Mouse (Mus musculus) cerebellum, postnatal 4 days (tissue): ENCODE data around the gene Dpyd.
A peak's percentile ranks its signal among the peaks of the same experiment; 100 is the strongest.

Experiments
- DNase-seq, 2 experiments: peaks; one replicate each; pipeline ENCODE4 v3.0.0; 2022; ENCODE audit warnings: low spot score in 2 of 2, mixed read lengths in 1 of 2

Dpyd gene

DNA sequence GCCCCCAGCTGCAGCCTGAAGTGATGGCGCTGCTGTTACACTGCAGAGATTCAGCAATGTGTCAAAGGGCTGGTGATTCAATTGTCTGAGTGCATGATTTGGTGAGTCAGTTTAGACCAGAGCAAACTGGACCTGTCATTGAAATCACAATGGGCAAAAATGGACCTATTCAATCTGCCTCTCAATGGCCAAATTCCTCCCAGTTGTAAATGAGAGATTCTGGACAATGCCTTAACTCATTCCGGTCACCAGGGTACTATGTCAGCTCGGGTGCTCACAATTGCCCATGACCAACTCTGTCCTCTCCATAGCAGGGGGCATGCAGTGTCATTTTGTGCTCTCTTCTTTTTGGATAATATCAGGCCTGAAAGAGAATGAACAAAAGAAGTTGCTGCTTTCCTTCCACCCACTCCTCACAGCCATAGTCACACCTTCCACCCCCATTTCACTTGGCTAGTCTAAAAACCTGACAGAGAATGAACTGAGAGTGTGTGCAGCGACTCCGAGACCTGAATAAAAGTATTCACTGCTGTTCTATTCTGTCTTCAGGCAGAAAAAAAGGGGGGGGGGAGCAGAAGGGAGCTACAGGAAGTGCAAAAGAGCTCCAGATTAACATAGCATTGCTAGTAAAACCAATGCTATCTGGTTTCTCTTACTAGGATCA lies 533.4 kb downstream of the Dpyd start:
- no peak for DNase-seq

DNA sequence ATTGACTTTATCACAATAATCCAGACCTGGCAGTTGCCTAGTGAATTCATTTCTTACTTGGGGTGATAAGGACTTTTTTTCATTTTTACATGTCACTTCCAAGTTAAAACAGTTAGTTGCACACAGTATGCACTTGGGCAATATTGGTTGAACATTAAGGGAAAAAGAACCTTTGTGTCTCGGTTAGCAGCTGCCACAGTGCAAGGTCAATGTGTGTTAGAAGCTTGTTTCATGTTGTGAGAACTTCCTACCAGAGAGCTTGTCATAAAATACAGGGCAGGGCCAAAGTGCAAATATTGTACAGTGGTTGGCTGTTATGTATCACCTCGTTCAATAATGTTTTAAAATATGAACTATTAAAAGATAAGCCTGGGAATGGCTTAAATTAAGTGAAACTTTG lies 564.1 kb downstream of the Dpyd start:
- DNase-seq: no peak

DNA sequence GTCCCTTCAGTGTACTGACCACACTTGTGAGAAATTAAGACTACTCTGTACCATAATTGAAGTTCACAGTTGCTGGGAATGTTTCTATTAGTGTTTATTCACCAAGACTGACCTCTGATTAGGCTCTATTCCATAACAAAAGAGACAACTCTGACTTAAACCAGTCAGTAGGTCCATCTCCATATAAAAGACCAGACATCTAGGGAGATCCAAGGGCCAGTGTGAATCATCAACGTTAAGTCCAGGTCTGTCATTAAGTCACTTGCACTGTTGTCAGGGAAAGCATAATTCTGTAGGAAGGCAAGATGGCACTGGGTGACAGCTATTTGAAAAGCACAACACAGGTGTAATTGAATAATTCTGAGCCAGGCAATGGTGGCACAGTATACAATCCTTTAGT lies 566.1 kb downstream of the Dpyd start:
- no peak for DNase-seq

DNA sequence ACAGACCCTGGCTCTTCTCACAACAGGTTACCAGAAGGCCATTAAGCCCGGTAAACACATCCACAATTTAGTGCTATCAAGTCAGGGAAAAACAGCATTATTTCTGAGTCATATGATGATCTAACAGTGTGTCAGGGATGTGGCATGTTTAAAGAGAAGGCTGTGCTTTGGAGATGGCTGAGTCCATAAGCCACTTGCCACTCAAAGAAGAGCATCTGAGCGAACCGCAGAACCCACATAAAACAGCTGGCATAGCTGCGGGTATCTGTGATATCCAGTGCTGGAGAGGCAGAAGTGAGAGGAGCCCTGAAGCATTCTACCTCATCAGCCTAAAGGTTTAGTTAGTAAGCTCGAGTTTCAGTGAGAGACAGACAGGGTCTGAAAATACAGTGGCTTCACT lies 581.1 kb downstream of the Dpyd start:
- DNase-seq: no peak

DNA sequence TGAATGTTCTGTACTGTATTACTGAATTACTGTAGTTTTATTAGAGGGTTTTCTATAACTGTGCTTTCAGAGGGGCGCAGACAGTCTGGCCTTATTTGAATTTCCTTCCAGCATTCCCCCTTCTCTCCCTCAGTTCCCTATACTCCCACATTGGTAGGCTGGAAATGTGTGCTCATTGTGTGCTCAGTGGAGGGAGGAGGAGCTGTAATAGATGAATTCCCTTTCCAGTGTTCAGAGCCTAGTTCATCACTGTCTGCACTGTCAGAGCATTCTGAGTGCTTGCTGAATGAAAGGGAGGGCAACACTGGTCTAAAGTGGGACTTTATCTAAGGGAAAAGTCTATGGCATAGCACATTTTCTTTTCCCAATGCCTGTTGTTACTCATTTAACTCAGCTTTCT lies 582.9 kb downstream of the Dpyd start:
- no peak for DNase-seq

DNA sequence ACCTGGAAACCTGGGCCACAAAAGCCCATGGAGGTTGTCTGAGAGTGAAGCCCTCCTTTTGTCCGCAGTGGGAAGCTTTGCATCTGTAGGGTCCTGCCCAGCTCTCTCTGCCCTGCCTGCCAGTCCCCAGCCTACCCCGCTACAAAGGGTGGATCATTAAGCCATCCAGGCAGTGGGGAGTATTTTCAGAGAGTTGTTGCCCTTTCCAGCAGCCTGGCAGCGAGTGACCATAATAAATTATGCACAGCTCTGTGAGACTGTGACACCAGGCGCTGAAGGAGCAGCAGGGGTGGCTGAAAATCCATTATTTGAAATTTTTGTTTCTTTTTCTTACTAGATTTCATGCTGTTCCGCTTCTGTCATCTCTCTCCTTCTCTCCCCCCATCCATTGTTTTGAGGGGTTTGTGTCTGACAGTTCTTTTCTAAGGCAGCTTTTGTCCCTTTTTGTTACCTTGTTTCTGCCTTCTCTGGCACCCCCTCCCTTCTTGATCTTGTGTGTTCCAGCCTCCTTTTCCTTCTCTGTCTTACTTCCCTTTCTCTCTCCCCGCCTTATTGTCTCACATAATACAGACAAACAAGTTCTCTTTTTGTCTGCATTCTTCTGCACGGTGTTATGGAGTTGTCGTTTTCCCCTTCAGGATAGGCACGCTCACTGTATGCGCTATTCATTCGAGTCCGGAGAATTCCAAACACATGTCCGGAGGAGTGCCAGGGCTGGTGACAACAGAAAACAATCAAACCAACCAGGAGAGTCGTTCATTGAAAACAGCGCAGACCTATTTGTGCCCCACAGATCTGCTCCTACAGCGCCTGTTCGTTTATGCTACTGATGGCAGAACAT lies 592.9 kb downstream of the Dpyd start:
- DNase-seq: peak in 1 of 2 experiments; percentile 13

DNA sequence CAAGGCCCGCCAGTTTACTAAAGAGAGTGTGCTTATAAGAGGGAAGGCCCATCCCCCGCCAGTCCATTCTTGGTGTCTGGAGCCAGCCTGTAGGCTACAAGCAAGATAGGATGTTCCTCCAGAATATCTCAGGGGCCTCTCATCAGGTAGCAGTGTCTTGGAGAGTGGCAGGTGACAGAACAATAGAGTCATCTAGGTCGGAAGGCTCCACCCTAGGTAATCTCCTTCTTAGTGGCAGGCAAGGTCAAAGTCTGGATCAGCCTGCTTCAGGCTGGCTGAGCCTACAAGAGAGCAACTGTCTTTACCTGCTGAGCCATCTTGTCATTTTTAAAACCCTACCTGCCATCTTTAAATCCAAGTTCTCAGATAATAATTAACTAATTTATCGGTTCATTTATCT lies 596.7 kb downstream of the Dpyd start:
- DNase-seq: no peak

DNA sequence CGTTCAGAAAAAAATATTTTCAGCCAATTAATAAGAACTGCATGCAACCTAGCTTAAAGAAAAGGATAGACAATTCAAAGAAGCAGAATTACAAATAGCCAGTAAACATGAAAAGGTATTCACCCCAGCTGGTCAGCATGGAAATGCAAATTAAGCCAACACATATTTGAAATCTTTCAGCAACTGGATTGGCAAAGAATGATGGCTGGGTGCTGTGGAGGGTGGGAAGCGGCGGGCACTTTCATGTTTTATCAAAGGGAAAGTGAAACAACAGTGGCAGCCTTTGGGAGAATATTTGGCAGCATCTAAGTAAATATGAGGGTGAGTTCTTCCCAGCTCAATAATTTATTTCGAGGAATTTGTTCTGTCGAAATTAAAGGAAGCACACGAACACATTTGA lies 603.8 kb downstream of the Dpyd start:
- no peak for DNase-seq

DNA sequence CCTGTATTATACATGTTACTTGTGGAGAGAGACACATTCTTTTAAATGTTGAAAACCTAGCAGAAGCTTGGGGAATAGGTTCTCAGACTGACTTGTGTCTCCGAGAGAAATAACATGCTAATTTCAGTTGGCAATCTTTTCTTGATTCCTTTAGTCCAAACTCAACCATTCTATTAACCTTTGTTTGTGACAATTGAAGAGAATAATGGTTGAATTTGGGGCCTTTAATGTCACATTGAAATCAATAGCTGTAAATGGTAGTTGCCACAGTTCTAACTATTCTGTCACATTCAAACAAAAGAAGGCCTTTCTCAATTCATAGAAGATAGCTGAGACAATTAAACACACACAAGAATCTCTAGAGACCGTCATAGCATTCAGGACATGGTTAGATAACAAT lies 606.2 kb downstream of the Dpyd start:
- no peak for DNase-seq

DNA sequence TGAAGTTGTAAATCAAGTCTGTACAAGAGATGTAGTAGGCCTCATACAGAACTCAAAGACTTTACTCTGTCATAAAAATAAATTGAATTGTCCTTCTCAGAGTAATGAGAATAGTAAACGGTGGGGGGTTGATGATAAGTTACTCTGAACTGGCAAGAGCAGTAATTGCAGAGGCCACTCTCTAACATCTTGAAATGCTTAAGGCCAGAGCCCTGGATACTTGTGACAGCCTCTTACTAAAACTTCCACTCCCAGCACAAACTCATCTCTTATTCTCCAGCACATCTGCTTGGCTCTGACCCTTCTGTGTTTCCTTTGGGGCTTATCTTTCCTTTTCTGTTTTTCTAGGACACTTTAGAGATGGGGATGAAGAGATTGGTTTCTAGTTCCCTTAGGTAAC lies 606.7 kb downstream of the Dpyd start:
- no peak for DNase-seq

DNA sequence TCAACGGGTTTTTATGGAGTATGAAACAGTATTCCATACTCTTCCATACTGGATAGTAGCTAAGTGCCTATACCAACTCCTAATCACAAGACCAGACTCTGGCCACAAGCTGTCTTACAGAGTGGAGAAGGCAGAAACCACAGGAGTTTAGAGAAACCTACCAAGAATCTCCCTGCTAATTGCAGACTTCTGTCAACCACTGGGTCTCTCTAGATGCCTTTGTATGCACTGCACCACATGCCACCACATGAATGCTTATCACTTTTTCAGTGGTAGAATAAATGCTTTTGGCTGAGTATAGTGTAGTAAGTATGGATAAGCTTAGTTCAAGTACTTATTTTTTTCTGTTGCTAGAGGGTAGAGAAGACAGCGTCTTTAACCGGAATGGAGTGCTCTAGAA lies 621.3 kb downstream of the Dpyd start:
- no peak for DNase-seq

DNA sequence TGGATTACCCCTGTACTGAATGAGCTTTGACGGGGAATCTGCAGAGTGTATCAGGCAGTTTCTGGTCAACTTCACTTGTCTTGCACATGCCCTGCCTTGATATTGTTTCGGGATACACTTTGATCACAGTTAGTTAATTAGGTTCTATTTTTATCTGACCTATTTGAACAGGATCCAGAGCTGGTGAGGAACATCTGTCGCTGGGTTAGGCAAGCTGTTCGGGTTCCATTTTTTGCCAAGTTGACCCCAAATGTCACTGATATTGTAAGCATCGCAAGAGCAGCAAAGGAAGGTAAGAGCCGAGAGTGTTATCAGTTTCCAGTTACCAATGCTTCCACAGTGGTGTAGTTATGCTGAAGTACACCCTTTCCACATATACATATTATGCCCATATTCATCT lies 632.1 kb downstream of the Dpyd start:
- peak in 1 of 2 experiments; percentile 11 for DNase-seq

DNA sequence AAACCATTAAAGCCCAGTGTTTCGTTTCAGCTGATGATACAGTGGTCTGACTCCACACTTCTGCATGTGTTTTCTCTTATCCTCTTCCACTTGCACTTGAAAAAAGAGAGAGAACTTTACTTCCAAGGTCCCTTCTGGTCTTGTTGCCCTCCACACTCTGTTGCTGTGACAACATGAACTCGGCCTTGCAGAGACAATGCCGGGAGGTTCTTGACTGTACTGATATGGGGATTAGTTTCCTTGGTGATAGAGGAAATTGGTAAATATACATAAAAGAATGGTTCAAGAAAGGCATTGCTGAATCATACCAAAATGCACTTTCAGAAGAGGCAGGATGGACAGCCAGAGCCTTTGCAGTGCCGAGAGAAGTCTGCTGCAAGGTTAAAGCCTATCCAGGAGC lies 633.7 kb downstream of the Dpyd start:
- DNase-seq: no peak

DNA sequence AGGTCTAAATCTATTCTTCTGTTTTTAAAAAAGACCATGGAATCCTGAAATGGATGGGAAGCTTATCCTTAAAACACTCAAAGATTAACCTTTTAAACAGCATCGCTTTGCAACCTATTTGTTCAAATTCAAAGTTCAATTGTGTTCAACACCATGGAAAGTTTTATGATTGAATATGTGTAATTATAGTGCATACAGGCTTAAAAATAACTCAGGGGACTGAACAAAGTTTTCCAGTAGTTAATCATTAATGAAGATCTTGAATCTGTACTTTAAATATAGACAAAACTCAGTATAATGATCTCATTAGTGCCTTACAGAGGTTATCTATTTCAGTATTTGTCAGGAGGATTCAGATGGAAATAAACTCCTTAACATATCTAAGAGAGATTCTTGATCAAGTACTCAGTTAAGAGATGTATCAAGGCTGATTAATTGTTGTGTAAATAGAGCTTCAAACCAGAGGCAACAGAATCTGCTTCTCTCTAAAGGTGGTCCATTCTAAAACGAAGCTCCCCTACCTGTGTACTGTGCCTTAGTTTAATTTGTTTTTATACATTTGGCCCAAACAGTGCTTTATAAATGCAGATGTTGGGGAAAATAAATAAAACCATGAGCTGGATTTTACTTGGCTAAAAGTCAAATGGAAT lies 659.0 kb downstream of the Dpyd start:
- DNase-seq: no peak

DNA sequence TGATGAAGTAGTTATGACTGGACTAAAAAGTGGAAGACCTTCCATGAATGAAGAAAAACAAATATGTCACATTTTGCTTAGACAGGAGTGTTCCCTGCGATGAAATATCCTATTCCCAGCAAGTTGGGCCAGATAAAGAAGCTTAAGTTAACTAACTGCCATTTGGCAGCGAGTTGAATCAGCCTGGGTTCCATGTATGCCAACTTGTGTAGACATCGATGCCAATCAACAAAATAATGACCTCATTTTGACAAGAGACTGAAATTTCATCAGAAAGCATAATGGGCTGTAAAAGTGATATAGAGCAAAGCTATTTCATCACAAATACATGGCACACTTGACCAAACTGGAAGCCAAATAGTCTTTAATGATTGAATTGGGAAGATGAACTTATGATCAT lies 681.3 kb downstream of the Dpyd start:
- DNase-seq: no peak

DNA sequence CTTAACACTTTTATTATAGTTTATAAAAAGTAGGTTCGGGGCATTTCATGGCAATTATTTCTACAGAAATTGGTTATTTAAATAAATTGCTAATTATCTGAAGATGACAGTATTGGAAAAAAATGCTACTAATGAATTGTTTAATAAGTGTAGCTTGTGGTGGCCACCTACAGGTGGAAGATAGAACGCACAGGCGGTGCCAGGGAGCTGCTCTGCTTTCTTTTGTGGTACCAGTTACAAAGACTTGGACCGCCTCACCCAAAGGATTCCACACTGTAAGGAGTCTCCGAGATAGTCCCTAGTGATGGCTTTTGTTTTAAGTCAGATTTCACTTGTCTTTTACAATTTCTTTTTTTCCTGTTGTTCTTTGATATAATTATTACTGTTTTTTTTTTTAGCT lies 694.6 kb downstream of the Dpyd start:
- DNase-seq: peak in 1 of 2 experiments; percentile 32

DNA sequence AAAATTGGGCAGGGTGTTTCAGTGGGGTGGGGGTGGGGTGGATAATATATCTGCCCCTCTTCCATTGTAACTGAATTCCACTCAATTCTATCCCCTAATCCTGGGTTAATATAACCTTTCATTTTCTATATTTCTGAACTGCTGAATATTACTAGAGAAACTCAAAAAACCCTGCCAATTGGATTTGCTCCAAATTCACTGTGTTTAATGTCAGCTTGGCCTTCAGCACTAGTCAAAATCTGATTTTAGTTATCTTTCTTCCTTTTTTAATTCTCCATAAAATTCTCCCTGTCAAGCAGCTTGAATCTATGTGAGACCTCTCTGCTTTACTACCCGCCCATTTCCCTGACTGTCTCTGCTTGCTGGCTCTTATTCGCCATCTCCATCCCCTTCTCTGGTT lies 713.3 kb downstream of the Dpyd start:
- no peak for DNase-seq

DNA sequence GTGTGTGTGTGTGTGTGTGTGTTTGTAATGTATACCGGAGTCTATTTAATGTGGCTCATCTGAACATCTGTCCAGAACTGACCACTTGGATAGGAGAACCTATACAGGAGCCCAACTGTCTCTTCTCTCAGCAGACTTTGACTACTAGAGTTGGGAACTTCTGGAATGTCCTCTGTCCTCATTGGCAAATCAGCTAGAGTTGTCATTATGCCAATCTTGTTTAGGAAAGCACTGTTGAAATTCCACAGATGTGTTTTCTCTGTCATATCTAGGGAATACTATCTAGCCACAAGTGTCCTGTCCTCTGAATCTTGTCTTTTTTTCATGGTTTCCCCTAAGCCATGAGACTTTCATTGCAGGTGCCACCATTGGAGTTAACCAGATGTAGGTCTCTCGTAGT lies 718.7 kb downstream of the Dpyd start:
- no peak for DNase-seq

DNA sequence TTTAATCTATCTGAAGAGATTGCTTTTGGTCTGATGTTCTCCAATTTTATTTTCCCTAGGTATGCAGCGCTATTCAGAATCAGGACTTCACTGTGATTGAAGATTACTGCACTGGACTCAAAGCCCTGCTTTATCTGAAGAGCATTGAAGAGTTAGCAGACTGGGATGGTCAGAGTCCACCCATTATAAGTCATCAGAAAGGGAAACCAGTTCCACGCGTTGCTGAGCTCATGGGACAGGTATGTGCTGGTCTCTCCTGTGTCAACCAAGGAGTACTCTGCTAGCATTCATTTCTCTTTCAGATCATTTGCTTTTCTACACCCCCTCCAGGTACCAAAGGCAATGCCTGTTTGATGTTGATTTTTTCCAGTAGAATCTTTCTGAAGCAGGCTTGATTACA lies 752.8 kb downstream of the Dpyd start:
- DNase-seq: no peak

DNA sequence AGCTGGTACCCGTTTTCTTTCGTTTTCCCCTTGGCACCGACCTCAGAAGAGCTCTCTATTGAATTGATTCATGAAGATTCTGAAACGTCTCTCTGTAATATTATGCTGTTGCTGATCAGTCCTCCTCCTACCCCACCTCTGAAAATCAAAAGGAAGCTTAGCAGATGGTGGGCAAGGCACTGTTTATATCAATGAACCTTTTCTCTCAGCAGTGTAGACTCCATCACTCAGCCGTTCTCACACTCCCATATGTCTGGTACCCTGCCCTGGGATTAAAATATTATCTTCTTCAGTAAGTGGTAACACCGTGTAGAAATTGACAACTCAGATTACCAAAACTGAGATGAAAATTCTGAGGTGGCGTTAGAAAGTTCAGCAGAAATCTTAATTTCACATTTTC lies 767.1 kb downstream of the Dpyd start:
- no peak for DNase-seq

DNA sequence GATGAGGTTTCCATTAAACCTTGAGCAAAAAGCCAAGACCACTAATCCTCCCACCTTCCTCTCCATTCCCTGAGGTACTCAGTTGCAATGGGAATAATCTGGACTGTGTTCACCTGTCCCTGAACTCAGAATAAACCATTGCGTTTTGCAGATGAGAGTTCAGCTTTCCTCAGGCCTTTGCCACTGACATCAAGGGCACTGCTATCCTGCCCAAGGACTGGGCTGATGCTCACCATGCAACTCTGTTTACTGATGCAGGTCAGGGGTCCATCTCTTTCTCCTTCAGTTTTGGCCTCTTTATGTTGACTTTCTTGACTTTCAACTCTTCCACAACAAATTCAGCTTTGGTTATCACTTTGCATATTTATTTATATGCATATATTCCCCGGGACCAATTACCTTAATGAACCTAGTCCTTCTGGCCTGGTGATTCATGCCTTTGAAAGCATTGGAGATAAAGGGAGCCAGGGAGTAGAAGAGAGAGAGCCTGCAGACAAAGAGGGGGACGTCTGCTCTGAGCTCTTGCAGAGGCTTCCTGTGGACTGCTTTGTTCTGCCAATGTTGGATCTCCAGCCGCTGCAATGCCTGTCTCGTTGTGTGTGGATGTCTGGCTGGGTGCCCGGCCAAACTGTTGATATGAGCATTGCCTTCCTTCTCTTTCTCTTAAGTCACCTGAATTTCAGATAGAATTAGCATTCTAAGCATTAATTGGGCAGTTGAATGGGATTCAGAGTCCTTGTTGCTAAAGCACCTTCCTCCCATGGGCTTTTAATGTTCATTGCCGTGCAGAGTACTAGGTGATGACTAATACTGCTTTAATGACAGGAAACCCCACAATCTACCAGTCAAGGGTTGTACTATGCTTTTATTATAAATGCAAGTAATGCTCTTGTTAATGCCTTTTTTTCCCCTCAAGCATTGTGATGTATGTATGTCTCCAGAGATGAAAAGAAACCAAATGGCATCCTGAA lies 771.7 kb downstream of the Dpyd start:
- DNase-seq: peak in 1 of 2 experiments; percentile 6
